Mouse (Mus musculus): Measurements from ENCODE around the gene Nmnat2.

The Nmnat2 gene

GRCm38 (mm10) chr1:153094226-153095076 lies 139.7 kb downstream of the Nmnat2 start:
- DNase-seq (ENCODE audit: low spot score), result no peak

- DNase-seq (ENCODE audit: low spot score), result no peak
Measured at GRCm38 (mm10) chr1:153095328-153095727, 140.5 kb downstream of the Nmnat2 start.

- DNase-seq (ENCODE audit: low spot score), result no peak
Measured at GRCm38 (mm10) chr1:153095826-153096727, 141.3 kb downstream of the Nmnat2 start.

- DNase-seq (ENCODE audit: low spot score), result no peak
Measured at GRCm38 (mm10) chr1:153097017-153097675, 142.4 kb downstream of the Nmnat2 start.

- no peak for DNase-seq (ENCODE audit: low spot score)
Measured at GRCm38 (mm10) chr1:153098586-153098985, 143.8 kb downstream of the Nmnat2 start.

GRCm38 (mm10) chr1:153100912-153101311 lies 146.1 kb downstream of the Nmnat2 start:
- no peak for DNase-seq (ENCODE audit: low spot score)

- peak; percentile 56 for DNase-seq (ENCODE audit: low spot score)
Measured at GRCm38 (mm10) chr1:153101327-153101880, 146.6 kb downstream of the Nmnat2 start.

- DNase-seq (ENCODE audit: low spot score), result no peak
Measured at GRCm38 (mm10) chr1:153102296-153103185, 147.7 kb downstream of the Nmnat2 start.

- DNase-seq (ENCODE audit: low spot score), result no peak
Measured at GRCm38 (mm10) chr1:153103186-153103554, 148.4 kb downstream of the Nmnat2 start.

GRCm38 (mm10) chr1:153104804-153105203 lies 150.0 kb downstream of the Nmnat2 start:
- no peak for DNase-seq (ENCODE audit: low spot score)

GRCm38 (mm10) chr1:153107866-153108265 lies 153.1 kb downstream of the Nmnat2 start:
- DNase-seq (ENCODE audit: low spot score), result no peak

- no peak for DNase-seq (ENCODE audit: low spot score)
Measured at GRCm38 (mm10) chr1:153109346-153109745, 154.6 kb downstream of the Nmnat2 start.

- DNase-seq (ENCODE audit: low spot score), result no peak
Measured at GRCm38 (mm10) chr1:153109836-153110235, 155.0 kb downstream of the Nmnat2 start.

- DNase-seq (ENCODE audit: low spot score), result no peak
Measured at GRCm38 (mm10) chr1:153111596-153111995, 156.8 kb downstream of the Nmnat2 start.

GRCm38 (mm10) chr1:153115315-153115714 lies 160.5 kb downstream of the Nmnat2 start:
- no peak for DNase-seq (ENCODE audit: low spot score)

GRCm38 (mm10) chr1:153120544-153120943 lies 165.8 kb downstream of the Nmnat2 start:
- DNase-seq (ENCODE audit: low spot score), result no peak

GRCm38 (mm10) chr1:153121320-153121719 lies 166.5 kb downstream of the Nmnat2 start:
- DNase-seq (ENCODE audit: low spot score), result no peak

- no peak for DNase-seq (ENCODE audit: low spot score)
Measured at GRCm38 (mm10) chr1:153122764-153123163, 168.0 kb downstream of the Nmnat2 start.

- no peak for DNase-seq (ENCODE audit: low spot score)
Measured at GRCm38 (mm10) chr1:153124502-153124901, 169.7 kb downstream of the Nmnat2 start.

GRCm38 (mm10) chr1:153125287-153126275 lies 170.8 kb downstream of the Nmnat2 start:
- no peak for DNase-seq (ENCODE audit: low spot score)
